Mouse (Mus musculus): ENCODE results near the gene Ifnar2. TPM values are rescaled to one million over a fixed set of nuclear protein-coding genes. Genes with fewer than 3 reads are reported as not detected.

The Ifnar2 gene
- polyA plus RNA-seq, 1 experiment from 2014 or later: 35.4 TPM

- H3K4me3 ChIP-seq (ENCODE audit: low read depth, low read length): no peak overlapping the region
- H3K36me3 ChIP-seq (ENCODE audit: control insufficient read depth, insufficient read depth, low read length): no peaks in the 10 kb centered on the region
- no peaks in the 10 kb centered on the region for H3K9me3 ChIP-seq (ENCODE audit: control insufficient read depth, low read length)
- H3K9ac ChIP-seq (ENCODE audit: low read depth, low read length): no peak overlapping the region
- DNase-seq (ENCODE audit: low spot score): no peak
- no peak overlapping the region for H3K27ac ChIP-seq (ENCODE audit: low read depth, low read length)
- no peak overlapping the region for H3K4me2 ChIP-seq (replicated peaks; ENCODE audit: low read depth, low read length)
- 79% methylated on average over 4 of the region's 4 CpGs for WGBS
- no peaks in the 10 kb centered on the region for H3K4me1 ChIP-seq (replicated peaks; ENCODE audit: control insufficient read depth, insufficient read depth, low read length)
- peaks cover 41% of the 10 kb centered on the region for H3K27me3 ChIP-seq (ENCODE audit: control insufficient read depth, insufficient read depth, low read length)
- no peak for ATAC-seq (ENCODE audit: low FRiP score)
Observed at GRCm38 (mm10) chr16:91354599-91354998, 18.0 kb upstream of the Ifnar2 start.

- H3K4me3 ChIP-seq (ENCODE audit: low read depth, low read length): no peak overlapping the region
- ATAC-seq (ENCODE audit: low FRiP score): no peak
- no peak overlapping the region for H3K9ac ChIP-seq (ENCODE audit: low read depth, low read length)
- WGBS: 68% methylated on average over 12 of the region's 12 CpGs
- no peaks in the 10 kb centered on the region for H3K9me3 ChIP-seq (ENCODE audit: control insufficient read depth, low read length)
- H3K27ac ChIP-seq (ENCODE audit: low read depth, low read length): no peak overlapping the region
- peaks cover 37% of the 10 kb centered on the region for H3K27me3 ChIP-seq (ENCODE audit: control insufficient read depth, insufficient read depth, low read length)
- H3K4me1 ChIP-seq (replicated peaks; ENCODE audit: control insufficient read depth, insufficient read depth, low read length): no peaks in the 10 kb centered on the region
- DNase-seq (ENCODE audit: low spot score): no peak
- no peak overlapping the region for H3K4me2 ChIP-seq (replicated peaks; ENCODE audit: low read depth, low read length)
- no peaks in the 10 kb centered on the region for H3K36me3 ChIP-seq (ENCODE audit: control insufficient read depth, insufficient read depth, low read length)
Observed at GRCm38 (mm10) chr16:91355160-91355559, 17.4 kb upstream of the Ifnar2 start.

GRCm38 (mm10) chr16:91356760-91357525, 15.6 kb upstream of the Ifnar2 start:
- no peak overlapping the region for H3K4me2 ChIP-seq (replicated peaks; ENCODE audit: low read depth, low read length)
- no peak for DNase-seq (ENCODE audit: low spot score)
- 79% methylated on average over 10 of the region's 10 CpGs for WGBS
- no peak overlapping the region for H3K4me3 ChIP-seq (ENCODE audit: low read depth, low read length)
- H3K4me1 ChIP-seq (replicated peaks; ENCODE audit: control insufficient read depth, insufficient read depth, low read length): no peaks in the 10 kb centered on the region
- no peak overlapping the region for H3K27ac ChIP-seq (ENCODE audit: low read depth, low read length)
- H3K9ac ChIP-seq (ENCODE audit: low read depth, low read length): no peak overlapping the region
- H3K27me3 ChIP-seq (ENCODE audit: control insufficient read depth, insufficient read depth, low read length): peaks cover 22% of the 10 kb centered on the region
- no peaks in the 10 kb centered on the region for H3K9me3 ChIP-seq (ENCODE audit: control insufficient read depth, low read length)
- no peak for ATAC-seq (ENCODE audit: low FRiP score)
- no peaks in the 10 kb centered on the region for H3K36me3 ChIP-seq (ENCODE audit: control insufficient read depth, insufficient read depth, low read length)

- no peak for ATAC-seq (ENCODE audit: low FRiP score)
- H3K4me3 ChIP-seq (ENCODE audit: low read depth, low read length): no peak overlapping the region
- WGBS: 61% methylated on average over 10 of the region's 10 CpGs
- no peak overlapping the region for H3K27ac ChIP-seq (ENCODE audit: low read depth, low read length)
- peaks cover 18% of the 10 kb centered on the region for H3K27me3 ChIP-seq (ENCODE audit: control insufficient read depth, insufficient read depth, low read length)
- H3K9me3 ChIP-seq (ENCODE audit: control insufficient read depth, low read length): no peaks in the 10 kb centered on the region
- DNase-seq (ENCODE audit: low spot score): no peak
- no peak overlapping the region for H3K9ac ChIP-seq (ENCODE audit: low read depth, low read length)
- no peaks in the 10 kb centered on the region for H3K36me3 ChIP-seq (ENCODE audit: control insufficient read depth, insufficient read depth, low read length)
- H3K4me2 ChIP-seq (replicated peaks; ENCODE audit: low read depth, low read length): no peak overlapping the region
- no peaks in the 10 kb centered on the region for H3K4me1 ChIP-seq (replicated peaks; ENCODE audit: control insufficient read depth, insufficient read depth, low read length)
Observed at GRCm38 (mm10) chr16:91357526-91357900, 15.1 kb upstream of the Ifnar2 start.

GRCm38 (mm10) chr16:91358555-91358954, 14.0 kb upstream of the Ifnar2 start:
- H3K36me3 ChIP-seq (ENCODE audit: control insufficient read depth, insufficient read depth, low read length): no peaks in the 10 kb centered on the region
- no peak overlapping the region for H3K27ac ChIP-seq (ENCODE audit: low read depth, low read length)
- H3K9me3 ChIP-seq (ENCODE audit: control insufficient read depth, low read length): no peaks in the 10 kb centered on the region
- H3K4me1 ChIP-seq (replicated peaks; ENCODE audit: control insufficient read depth, insufficient read depth, low read length): no peaks in the 10 kb centered on the region
- no peak overlapping the region for H3K9ac ChIP-seq (ENCODE audit: low read depth, low read length)
- H3K4me2 ChIP-seq (replicated peaks; ENCODE audit: low read depth, low read length): no peak overlapping the region
- ATAC-seq (ENCODE audit: low FRiP score) (0 out of 2 replicates have a peak, but pooled peaks have one; percentile 33), DNase-seq (ENCODE audit: low spot score) (peak; percentile 91)
- H3K27me3 ChIP-seq (ENCODE audit: control insufficient read depth, insufficient read depth, low read length): peaks cover 9% of the 10 kb centered on the region
- WGBS: 41% methylated on average over 8 of the region's 8 CpGs
- H3K4me3 ChIP-seq (ENCODE audit: low read depth, low read length): no peak overlapping the region

GRCm38 (mm10) chr16:91359531-91359930, 13.1 kb upstream of the Ifnar2 start:
- H3K27me3 ChIP-seq (ENCODE audit: control insufficient read depth, insufficient read depth, low read length): 0 out of 2 replicates have a peak, but pooled peaks cover 6% of the 10 kb centered on the region
- no peak overlapping the region for H3K27ac ChIP-seq (ENCODE audit: low read depth, low read length)
- H3K4me2 ChIP-seq (replicated peaks; ENCODE audit: low read depth, low read length): no peak overlapping the region
- H3K9me3 ChIP-seq (ENCODE audit: control insufficient read depth, low read length): no peaks in the 10 kb centered on the region
- no peaks in the 10 kb centered on the region for H3K36me3 ChIP-seq (ENCODE audit: control insufficient read depth, insufficient read depth, low read length)
- ATAC-seq (ENCODE audit: low FRiP score) (no peak), DNase-seq (ENCODE audit: low spot score) (no peak)
- H3K4me3 ChIP-seq (ENCODE audit: low read depth, low read length): no peak overlapping the region
- no peak overlapping the region for H3K9ac ChIP-seq (ENCODE audit: low read depth, low read length)
- 89% methylated on average over 13 of the region's 13 CpGs for WGBS
- no peaks in the 10 kb centered on the region for H3K4me1 ChIP-seq (replicated peaks; ENCODE audit: control insufficient read depth, insufficient read depth, low read length)

GRCm38 (mm10) chr16:91360162-91360561, 12.4 kb upstream of the Ifnar2 start:
- no peak overlapping the region for H3K4me3 ChIP-seq (ENCODE audit: low read depth, low read length)
- H3K9ac ChIP-seq (ENCODE audit: low read depth, low read length): no peak overlapping the region
- DNase-seq (ENCODE audit: low spot score) (no peak), ATAC-seq (ENCODE audit: low FRiP score) (no peak)
- no peaks in the 10 kb centered on the region for H3K4me1 ChIP-seq (replicated peaks; ENCODE audit: control insufficient read depth, insufficient read depth, low read length)
- WGBS: 61% methylated on average over 3 of the region's 3 CpGs
- no peak overlapping the region for H3K27ac ChIP-seq (ENCODE audit: low read depth, low read length)
- no peaks in the 10 kb centered on the region for H3K9me3 ChIP-seq (ENCODE audit: control insufficient read depth, low read length)
- H3K36me3 ChIP-seq (ENCODE audit: control insufficient read depth, insufficient read depth, low read length): no peaks in the 10 kb centered on the region
- H3K4me2 ChIP-seq (replicated peaks; ENCODE audit: low read depth, low read length): no peak overlapping the region
- H3K27me3 ChIP-seq (ENCODE audit: control insufficient read depth, insufficient read depth, low read length): 0 out of 2 replicates have a peak, but pooled peaks cover 4% of the 10 kb centered on the region

GRCm38 (mm10) chr16:91362006-91362405, 10.6 kb upstream of the Ifnar2 start:
- 67% methylated on average over 2 of the region's 2 CpGs for WGBS
- no peaks in the 10 kb centered on the region for H3K4me1 ChIP-seq (replicated peaks; ENCODE audit: control insufficient read depth, insufficient read depth, low read length)
- H3K4me2 ChIP-seq (replicated peaks; ENCODE audit: low read depth, low read length): no peak overlapping the region
- DNase-seq (ENCODE audit: low spot score): no peak
- no peaks in the 10 kb centered on the region for H3K27me3 ChIP-seq (ENCODE audit: control insufficient read depth, insufficient read depth, low read length)
- no peak overlapping the region for H3K27ac ChIP-seq (ENCODE audit: low read depth, low read length)
- no peak overlapping the region for H3K4me3 ChIP-seq (ENCODE audit: low read depth, low read length)
- no peak for ATAC-seq (ENCODE audit: low FRiP score)
- H3K9me3 ChIP-seq (ENCODE audit: control insufficient read depth, low read length): no peaks in the 10 kb centered on the region
- no peaks in the 10 kb centered on the region for H3K36me3 ChIP-seq (ENCODE audit: control insufficient read depth, insufficient read depth, low read length)
- H3K9ac ChIP-seq (ENCODE audit: low read depth, low read length): no peak overlapping the region

- 74% methylated on average over 12 of the region's 12 CpGs for WGBS
- Histone ChIP-seq H3K27ac (ENCODE audit: low read depth, low read length) (no peak overlapping the region), H3K9ac (ENCODE audit: low read depth, low read length) (no peak overlapping the region), H3K9me3 (ENCODE audit: control insufficient read depth, low read length) (no peaks in the 10 kb centered on the region), H3K4me1 (replicated peaks; ENCODE audit: control insufficient read depth, insufficient read depth, low read length) (no peaks in the 10 kb centered on the region), H3K36me3 (ENCODE audit: control insufficient read depth, insufficient read depth, low read length) (no peaks in the 10 kb centered on the region), H3K4me3 (ENCODE audit: low read depth, low read length) (no peak overlapping the region), H3K27me3 (ENCODE audit: control insufficient read depth, insufficient read depth, low read length) (no peaks in the 10 kb centered on the region), H3K4me2 (replicated peaks; ENCODE audit: low read depth, low read length) (no peak overlapping the region)
- DNase-seq (ENCODE audit: low spot score) (no peak), ATAC-seq (ENCODE audit: low FRiP score) (no peak)
Observed at GRCm38 (mm10) chr16:91362616-91363272, 9.8 kb upstream of the Ifnar2 start.
